Mouse (Mus musculus) forebrain, embryonic 16.5 days (tissue): ENCODE data around the gene Itga6. TPM values are rescaled to one million over a fixed set of nuclear protein-coding genes. Genes with fewer than 3 reads are reported as not detected.
"Not testable (repeated sequence)": the region's sequence is repeated elsewhere in the genome, so short reads cannot be mapped to it uniquely, and the experiment has no call there.

Experiments
- ATAC-seq: fragments of 200-750 bp; cut with Nextera tagmentation; 2 replicates; pipeline ENCODE4 v1.8.0; 2017; ENCODE audit warnings: mild to moderate bottlenecking, moderate library complexity
- H3K27ac ChIP-seq: fragments of 300-500 bp; sonication (generic); 2 replicates; pipeline ENCODE4 v1.5.1; 2014; ENCODE audit warnings: low read length, control low read depth
- H3K27me3 ChIP-seq: fragments of 300-500 bp; sonication (generic); replicated peaks from 2 replicates; pipeline ENCODE4 v1.6.1; 2014; ENCODE audit warnings: low read length; ENCODE audit not compliant: control insufficient read depth, insufficient read depth
- H3K36me3 ChIP-seq: fragments of 300-500 bp; sonication (generic); 2 replicates; pipeline ENCODE4 v1.6.1; 2014; ENCODE audit not compliant: control insufficient read depth, insufficient read depth
- H3K4me1 ChIP-seq: fragments of 300-500 bp; sonication (generic); replicated peaks from 2 replicates; pipeline ENCODE4 v1.6.1; 2014; ENCODE audit warnings: low read length; ENCODE audit not compliant: control insufficient read depth, insufficient read depth
- H3K4me2 ChIP-seq: fragments of 300-500 bp; sonication (generic); 2 replicates; pipeline ENCODE4 v1.6.1; 2014; ENCODE audit warnings: mild to moderate bottlenecking, low read length, control low read depth
- H3K4me3 ChIP-seq: fragments of 300-500 bp; sonication (generic); replicated peaks from 2 replicates; pipeline ENCODE4 v1.5.1; 2014; ENCODE audit warnings: mild to moderate bottlenecking, low read length, control low read depth
- H3K9ac ChIP-seq: fragments of 300-500 bp; sonication (generic); replicated peaks from 2 replicates; pipeline ENCODE4 v1.6.1; 2014; ENCODE audit warnings: low read depth, low read length, control low read depth
- H3K9me3 ChIP-seq: fragments of 300-500 bp; sonication (generic); 2 replicates; pipeline ENCODE4 v1.6.1; 2016; ENCODE audit warnings: low read length; ENCODE audit not compliant: control insufficient read depth
- WGBS: fragments of 180-500 bp; shearing (Covaris S2); extraction: QIAGEN DNeasy Blood & Tissue Kit; methylation state at CpG from one replicate; pipeline ENCODE4 v1.1.7; 2014; 5-methylcytosine and 5-hydroxymethylcytosine counted together
- polyA plus RNA-seq: library from polyadenylated mRNA; unstranded; fragments of >200 nt; fragmentation: Nextera tagmentation; extraction: Ambion mirVana; gene quantifications from 2 replicates; pipeline ENCODE4 v1.2.1, GENCODE M21; 2015

Itga6 gene
- polyA plus RNA-seq, 1 experiment from 2014 or later: 21.6 TPM

GRCm38 (mm10) chr2:71837791-71838190 lies 92.4 kb downstream of the Itga6 start:
- H3K9me3 ChIP-seq: no peaks in the 10 kb centered on the region
- no peak for ATAC-seq
- 36% methylated on average over 6 of the region's 6 CpGs for WGBS

GRCm38 (mm10) chr2:71843316-71843715 lies 97.9 kb downstream of the Itga6 start:
- WGBS: 88% methylated on average over 9 of the region's 9 CpGs
- Histone ChIP-seq H3K4me1 (no peaks in the 10 kb centered on the region), H3K9me3 (no peaks in the 10 kb centered on the region), H3K27ac (no peak overlapping the region), H3K9ac (no peak overlapping the region), H3K36me3 (0 out of 2 replicates have a peak, but pooled peaks cover 2% of the 10 kb centered on the region), H3K4me3 (no peak overlapping the region), H3K27me3 (no peaks in the 10 kb centered on the region), H3K4me2 (no peak overlapping the region)
- ATAC-seq: no peak

More at GRCm38 (mm10) chr2:71837791-71838190, 92.4 kb downstream of the Itga6 start:
- Histone ChIP-seq H3K27ac (no peak overlapping the region), H3K9ac (no peak overlapping the region), H3K36me3 (no peaks in the 10 kb centered on the region), H3K27me3 (no peaks in the 10 kb centered on the region), H3K4me3 (no peak overlapping the region), H3K4me1 (no peaks in the 10 kb centered on the region), H3K4me2 (no peak overlapping the region)

DNA sequence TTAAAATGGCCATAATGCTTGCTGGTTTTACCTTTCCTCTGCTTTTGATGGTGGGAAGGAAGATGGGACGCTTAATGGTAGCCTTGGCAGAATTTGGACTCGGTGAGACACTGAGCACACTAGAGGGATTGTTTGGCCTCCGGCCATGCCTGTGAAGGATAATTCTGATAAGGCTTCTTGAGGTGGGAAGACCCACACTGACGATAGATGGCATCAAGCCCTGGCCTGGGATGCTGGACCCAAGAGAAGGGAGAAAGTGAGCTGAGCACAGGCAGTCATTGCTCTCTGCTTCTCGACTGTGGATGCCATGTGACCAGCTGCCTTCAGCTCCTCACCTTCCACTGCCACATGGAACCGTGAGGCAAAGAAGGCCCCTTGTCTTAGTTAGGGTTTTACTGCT lies 99.5 kb downstream of the Itga6 start:
- Histone ChIP-seq H3K9me3 (no peaks in the 10 kb centered on the region), H3K27ac (no peak overlapping the region), H3K4me2 (no peak overlapping the region), H3K4me3 (no peak overlapping the region), H3K9ac (no peak overlapping the region), H3K4me1 (no peaks in the 10 kb centered on the region), H3K36me3 (0 out of 2 replicates have a peak, but pooled peaks cover 2% of the 10 kb centered on the region), H3K27me3 (no peaks in the 10 kb centered on the region)
- WGBS: 92% methylated on average over 6 of the region's 6 CpGs
- ATAC-seq: no peak

GRCm38 (mm10) chr2:71852161-71852560 lies 106.7 kb downstream of the Itga6 start:
- H3K4me2 ChIP-seq, H3K27me3 ChIP-seq, H3K27ac ChIP-seq, H3K9me3 ChIP-seq, H3K9ac ChIP-seq, H3K4me1 ChIP-seq, H3K4me3 ChIP-seq, H3K36me3 ChIP-seq: not testable (repeated sequence)
- 3% methylated on average over 6 of the region's 8 CpGs for WGBS
- ATAC-seq: peak; percentile 62

DNA sequence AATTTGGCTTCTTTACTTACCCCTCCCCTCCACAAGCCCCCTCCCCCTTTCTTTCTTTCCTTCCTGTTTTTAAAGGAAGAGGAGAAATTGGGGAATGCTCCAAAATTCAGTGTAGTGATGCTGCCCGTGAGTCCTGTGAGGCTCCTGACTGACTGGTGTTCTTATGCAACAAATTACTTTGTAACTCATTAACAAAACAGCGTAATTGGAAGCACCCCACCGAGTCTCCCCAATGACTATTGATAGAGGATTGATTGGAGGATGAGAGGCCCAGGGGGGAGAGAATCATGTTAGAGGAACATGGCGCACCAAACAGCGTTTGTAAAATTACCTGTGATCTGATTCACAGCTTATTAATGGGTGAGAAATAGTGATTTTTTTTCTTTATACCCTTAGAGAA lies 109.7 kb downstream of the Itga6 start:
- Histone ChIP-seq H3K9ac (no peak overlapping the region), H3K4me2 (no peak overlapping the region), H3K4me3 (no peak overlapping the region), H3K27ac (no peak overlapping the region), H3K36me3 (peaks cover 5% of the 10 kb centered on the region; the same call in 1 of the 2 replicates), H3K27me3 (no peaks in the 10 kb centered on the region), H3K4me1 (no peaks in the 10 kb centered on the region), H3K9me3 (no peaks in the 10 kb centered on the region)
- 42% methylated on average over 5 of the region's 5 CpGs for WGBS
- ATAC-seq: no peak

DNA sequence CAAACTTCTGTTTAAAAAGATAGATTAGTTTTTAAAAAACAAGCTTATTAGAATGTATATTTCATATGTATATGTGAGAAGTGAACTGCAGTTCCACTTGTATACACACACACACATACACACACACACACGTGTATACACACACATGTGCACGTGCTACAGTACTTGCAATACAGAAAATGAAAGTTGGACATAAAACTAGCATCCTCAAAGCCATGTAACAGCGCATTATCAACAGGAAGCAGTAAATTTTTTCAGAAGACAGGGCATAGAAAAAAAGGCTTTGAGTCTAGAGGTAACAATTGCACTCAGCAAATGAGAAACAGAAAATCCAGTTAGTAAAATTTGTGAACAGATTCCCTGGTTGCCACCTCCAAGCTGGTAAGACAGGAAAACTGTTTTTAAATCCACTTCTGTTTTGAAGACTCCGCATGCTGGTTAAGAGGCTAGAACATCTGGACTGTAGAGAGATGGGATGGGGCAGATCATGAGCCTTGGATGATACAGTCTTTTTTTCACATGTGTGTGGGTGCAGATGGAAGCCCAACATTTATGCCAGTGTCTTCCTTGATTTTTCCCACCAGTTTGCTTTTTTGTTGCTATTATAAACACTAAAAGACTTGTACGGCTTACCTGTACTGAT lies 118.2 kb downstream of the Itga6 start:
- no peaks in the 10 kb centered on the region for H3K27me3 ChIP-seq
- WGBS: 92% methylated on average over 5 of the region's 5 CpGs
- H3K9ac ChIP-seq: no peak overlapping the region
- no peak overlapping the region for H3K27ac ChIP-seq
- no peak for ATAC-seq
- H3K36me3 ChIP-seq: no peaks in the 10 kb centered on the region
- H3K4me1 ChIP-seq: no peaks in the 10 kb centered on the region; the same call in 1 of the 2 replicates
- no peaks in the 10 kb centered on the region for H3K9me3 ChIP-seq
- H3K4me3 ChIP-seq: no peak overlapping the region
- no peak overlapping the region for H3K4me2 ChIP-seq

- no peaks in the 10 kb centered on the region; the same call in 1 of the 2 replicates for H3K4me1 ChIP-seq
- no peaks in the 10 kb centered on the region for H3K9me3 ChIP-seq
- no peaks in the 10 kb centered on the region for H3K27me3 ChIP-seq
- H3K36me3 ChIP-seq: no peaks in the 10 kb centered on the region
- H3K9ac ChIP-seq: no peak overlapping the region
- no peak overlapping the region for H3K4me3 ChIP-seq
- H3K4me2 ChIP-seq: no peak overlapping the region
- 81% methylated on average over 3 of the region's 3 CpGs for WGBS
- no peak overlapping the region for H3K27ac ChIP-seq
- ATAC-seq: peak; percentile 52; the same call in 1 of the 2 replicates
Measured at GRCm38 (mm10) chr2:71865022-71865421, 119.6 kb downstream of the Itga6 start.

- no peaks in the 10 kb centered on the region for H3K27me3 ChIP-seq
- H3K36me3 ChIP-seq: no peaks in the 10 kb centered on the region
- H3K9me3 ChIP-seq: no peaks in the 10 kb centered on the region
- no peak overlapping the region for H3K27ac ChIP-seq
- no peak overlapping the region for H3K4me3 ChIP-seq
- H3K4me2 ChIP-seq: no peak overlapping the region
- ATAC-seq: no peak
- 60% methylated on average over 3 of the region's 3 CpGs for WGBS
- H3K4me1 ChIP-seq: no peaks in the 10 kb centered on the region; the same call in 1 of the 2 replicates
- H3K9ac ChIP-seq: no peak overlapping the region
Measured at GRCm38 (mm10) chr2:71865935-71866334, 120.5 kb downstream of the Itga6 start.

DNA sequence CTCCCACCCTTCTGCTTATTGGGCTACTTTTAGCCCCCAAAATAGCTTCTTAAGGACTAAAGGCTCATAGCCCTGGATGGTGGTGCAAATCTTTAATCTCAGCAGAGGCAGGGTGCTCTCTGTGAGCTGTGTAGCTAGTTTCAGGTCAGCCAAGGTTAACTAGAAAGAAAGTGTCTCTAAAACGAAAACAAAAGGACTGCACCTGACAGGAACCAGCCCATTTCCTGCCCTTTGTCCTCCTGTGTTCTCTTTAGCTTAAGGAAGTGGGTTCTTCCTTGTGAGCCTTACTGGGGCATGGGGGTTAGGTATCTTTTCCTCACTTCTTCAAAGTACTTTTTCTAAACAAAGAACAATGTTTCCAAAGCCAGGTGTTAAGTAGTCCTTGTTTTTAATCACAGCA lies 121.1 kb downstream of the Itga6 start:
- Histone ChIP-seq H3K4me2 (no peak overlapping the region), H3K4me3 (no peak overlapping the region), H3K27ac (no peak overlapping the region), H3K27me3 (no peaks in the 10 kb centered on the region), H3K9me3 (no peaks in the 10 kb centered on the region), H3K4me1 (no peaks in the 10 kb centered on the region; the same call in 1 of the 2 replicates), H3K9ac (no peak overlapping the region), H3K36me3 (no peaks in the 10 kb centered on the region)
- ATAC-seq: no peak
- WGBS: 76% methylated on average over 1 of the region's 1 CpGs

DNA sequence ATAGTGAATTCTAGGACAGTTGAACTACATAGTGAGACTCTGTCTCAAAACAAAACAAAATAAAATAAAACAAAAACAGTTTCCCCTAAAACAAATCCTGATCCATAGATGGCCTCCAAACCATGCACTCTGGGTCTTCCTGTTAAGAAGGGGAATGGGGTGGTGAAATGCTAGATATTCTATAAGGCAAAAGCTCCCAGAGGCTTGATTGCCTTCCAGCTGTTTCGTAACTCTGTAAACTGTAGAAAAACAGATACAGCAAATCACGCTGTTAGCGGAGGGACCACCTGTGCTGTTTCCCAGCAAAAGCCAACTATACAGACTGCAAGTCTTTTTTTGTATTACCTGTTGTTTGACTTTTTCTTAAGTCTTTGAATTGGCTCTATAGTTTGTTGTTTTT lies 121.6 kb downstream of the Itga6 start:
- H3K36me3 ChIP-seq: no peaks in the 10 kb centered on the region
- H3K27ac ChIP-seq: no peak overlapping the region
- WGBS: 90% methylated on average over 3 of the region's 3 CpGs
- no peak overlapping the region for H3K4me3 ChIP-seq
- H3K9me3 ChIP-seq: no peaks in the 10 kb centered on the region
- no peak for ATAC-seq
- H3K9ac ChIP-seq: no peak overlapping the region
- H3K4me1 ChIP-seq: no peaks in the 10 kb centered on the region; the same call in 1 of the 2 replicates
- H3K27me3 ChIP-seq: no peaks in the 10 kb centered on the region
- H3K4me2 ChIP-seq: no peak overlapping the region
